Mouse (Mus musculus) embryo, embryonic 10 days (tissue): ENCODE results near the gene Gm45140.

ENCODE experiments used
- DNase-seq: peaks from one replicate; pipeline ENCODE4 v3.0.0-alpha.2; 2015; ENCODE audit warnings: low spot score

Gm45140 gene

GRCm38 (mm10) chr6:87835695-87836094 is at the start of gene Gm45140:
Gm45140 (minus strand) TSS chr6:87835795.
- no peak for DNase-seq

- no peak for DNase-seq
Observed at GRCm38 (mm10) chr6:87882816-87883215, 47.2 kb upstream of the Gm45140 start.

GRCm38 (mm10) chr6:87882221-87882620 is 46.6 kb upstream of the Gm45140 start:
- DNase-seq = no peak

- no peak for DNase-seq
Observed at GRCm38 (mm10) chr6:87879628-87880027, 44.0 kb upstream of the Gm45140 start.

DNA sequence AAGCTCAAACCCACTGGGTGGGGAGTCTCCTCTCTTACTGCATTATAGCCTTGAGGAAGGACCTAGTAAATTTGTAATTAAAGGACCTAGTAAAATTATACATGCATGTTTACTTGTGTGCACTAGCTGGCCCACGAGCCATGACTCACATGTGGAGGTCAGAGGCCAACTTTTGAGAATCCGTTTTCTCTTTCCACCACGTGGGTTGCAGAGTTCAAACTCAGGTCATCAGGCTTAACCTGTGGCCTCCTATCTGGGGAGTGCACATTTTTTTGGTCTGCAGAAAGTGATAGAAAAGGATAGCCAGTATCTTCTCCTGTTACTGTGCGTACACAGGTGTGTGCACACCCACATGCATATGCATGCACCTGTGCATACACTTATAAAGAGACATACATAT is 43.4 kb upstream of the Gm45140 start:
- DNase-seq = peak; percentile 26

- DNase-seq = peak; percentile 25
Observed at GRCm38 (mm10) chr6:87876068-87876643, 40.6 kb upstream of the Gm45140 start.

GRCm38 (mm10) chr6:87875562-87875961 is 40.0 kb upstream of the Gm45140 start:
- no peak for DNase-seq

DNA sequence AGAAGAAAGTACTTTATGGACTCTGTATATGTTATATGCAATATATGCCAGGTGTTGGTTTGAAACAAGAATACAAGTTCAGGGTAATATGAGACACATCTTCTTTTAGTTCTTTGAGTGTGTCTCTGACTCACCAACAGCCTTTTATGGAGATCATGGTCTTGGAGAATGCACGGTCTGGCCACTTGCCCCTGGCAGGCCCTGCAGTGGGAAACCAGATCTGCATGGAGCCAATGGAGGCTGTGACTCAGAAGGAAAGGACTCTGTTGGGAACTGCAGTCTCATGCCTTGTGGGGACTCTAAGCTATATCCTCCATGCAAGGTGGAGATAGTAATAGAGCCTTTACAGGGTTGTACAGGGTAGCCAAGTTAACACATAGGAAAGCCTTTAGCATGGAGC is 39.5 kb upstream of the Gm45140 start:
- no peak for DNase-seq

DNA sequence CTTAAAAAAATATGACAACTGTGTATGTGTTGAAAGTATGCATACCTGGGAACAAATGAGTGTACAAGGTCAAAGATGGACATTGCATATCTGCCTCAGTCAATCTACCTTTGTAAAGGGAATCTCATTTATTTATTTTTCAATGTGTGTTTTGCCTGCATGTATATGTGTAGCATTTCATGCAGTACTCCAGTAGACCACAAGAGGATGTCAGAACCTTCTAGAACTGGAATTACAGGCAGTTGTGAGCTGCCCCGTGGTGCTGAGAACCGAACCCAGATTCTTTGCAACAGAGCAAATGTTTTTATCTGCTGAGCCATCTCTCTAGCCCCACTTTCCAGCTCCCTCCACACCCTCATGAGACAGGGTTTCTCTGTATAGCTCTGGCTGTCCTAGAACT is 38.4 kb upstream of the Gm45140 start:
- no peak for DNase-seq

DNA sequence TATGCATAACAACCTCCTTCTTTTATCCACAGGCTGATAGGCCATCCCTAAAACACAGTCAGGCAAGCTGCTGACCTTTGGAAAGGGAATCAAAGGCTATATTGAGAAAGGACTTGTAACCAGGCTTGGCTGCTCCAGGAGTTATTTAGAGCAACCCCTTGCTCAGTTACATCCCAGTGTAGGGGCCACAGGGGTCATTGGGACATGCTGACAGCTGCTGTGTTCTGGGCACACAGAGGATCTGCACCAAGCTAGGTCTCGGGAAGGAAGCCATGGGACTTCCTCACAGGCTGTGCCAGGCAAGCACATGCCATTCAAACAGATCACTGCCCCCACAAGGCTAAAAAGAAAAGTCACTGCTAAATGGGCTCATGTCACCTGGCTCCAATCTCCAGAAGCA is 37.5 kb upstream of the Gm45140 start:
- no peak for DNase-seq

DNA sequence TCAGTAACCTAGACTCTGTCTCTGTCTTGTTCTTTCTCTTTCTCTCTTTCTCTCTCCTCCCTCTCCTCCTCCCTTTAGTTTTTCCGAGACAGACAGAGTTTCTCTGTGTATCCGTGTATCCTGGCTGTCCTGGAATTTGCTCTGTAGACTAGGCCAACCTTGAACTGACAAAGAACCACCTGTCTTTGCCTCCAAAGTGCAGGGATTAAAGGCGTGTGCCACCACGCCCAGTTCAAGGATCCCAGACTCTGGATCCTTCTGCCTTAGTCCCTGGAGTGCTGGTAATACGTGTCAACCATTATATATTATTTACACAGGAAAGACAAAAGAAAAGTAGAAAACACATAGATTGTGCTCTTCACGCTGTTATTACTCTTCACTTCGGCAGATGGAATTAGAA is 35.6 kb upstream of the Gm45140 start:
- no peak for DNase-seq

- no peak for DNase-seq
Observed at GRCm38 (mm10) chr6:87870440-87870839, 34.8 kb upstream of the Gm45140 start.

DNA sequence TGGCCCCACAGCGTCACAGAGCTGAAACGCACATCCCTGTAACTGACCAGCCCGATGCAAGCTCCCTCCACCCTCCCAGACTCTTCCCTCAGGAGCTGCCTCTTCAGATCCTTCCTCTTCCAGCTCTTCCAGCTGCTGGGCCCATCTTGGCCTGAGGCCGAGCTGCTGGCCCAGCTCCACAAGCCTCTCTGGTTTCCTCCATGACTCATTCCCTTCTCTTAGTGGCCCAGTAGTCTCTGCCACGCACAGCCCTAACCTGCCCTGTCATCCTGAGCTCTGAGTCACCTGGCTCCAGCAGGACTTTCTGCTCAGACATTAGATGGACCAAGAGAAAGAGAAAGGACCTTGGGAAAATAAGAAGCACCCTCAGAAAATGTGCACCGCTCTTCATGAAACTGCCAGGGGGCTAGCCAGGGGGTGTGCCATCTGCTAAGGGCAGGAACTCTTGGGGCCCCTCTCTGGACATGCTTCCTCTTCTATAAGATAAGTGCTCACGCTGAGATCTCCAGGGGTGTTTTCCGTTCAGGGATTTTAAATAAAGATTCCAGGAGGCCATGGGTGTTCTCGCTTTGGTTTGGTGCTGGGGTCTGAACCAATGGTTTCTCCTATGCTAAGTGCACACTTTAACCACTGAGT is 33.4 kb upstream of the Gm45140 start:
- DNase-seq = no peak

GRCm38 (mm10) chr6:87867256-87867655 is 31.7 kb upstream of the Gm45140 start:
- no peak for DNase-seq

- no peak for DNase-seq
Observed at GRCm38 (mm10) chr6:87866211-87866610, 30.6 kb upstream of the Gm45140 start.

DNA sequence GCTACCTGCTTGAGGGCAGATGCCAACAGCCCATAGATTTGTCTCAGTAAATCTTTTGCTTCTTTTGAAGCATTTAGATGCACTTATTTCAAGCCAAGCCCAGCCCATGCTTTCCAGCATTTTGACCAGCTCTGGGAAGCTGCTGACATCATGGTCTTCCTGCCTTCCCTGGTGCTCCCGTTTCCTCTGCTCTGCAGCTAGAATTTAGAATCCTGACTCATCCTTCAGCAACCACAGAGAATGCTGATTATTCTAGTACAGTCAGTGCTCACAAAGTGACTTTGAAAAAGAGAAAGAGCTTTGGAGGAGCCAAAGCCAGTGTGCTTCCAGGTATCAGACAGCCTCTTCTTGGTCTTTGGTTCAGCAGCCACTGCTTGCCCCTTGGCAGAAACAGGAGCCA is 21.5 kb upstream of the Gm45140 start:
- DNase-seq = no peak

GRCm38 (mm10) chr6:87853446-87853845 is 17.9 kb upstream of the Gm45140 start:
- DNase-seq = no peak

DNA sequence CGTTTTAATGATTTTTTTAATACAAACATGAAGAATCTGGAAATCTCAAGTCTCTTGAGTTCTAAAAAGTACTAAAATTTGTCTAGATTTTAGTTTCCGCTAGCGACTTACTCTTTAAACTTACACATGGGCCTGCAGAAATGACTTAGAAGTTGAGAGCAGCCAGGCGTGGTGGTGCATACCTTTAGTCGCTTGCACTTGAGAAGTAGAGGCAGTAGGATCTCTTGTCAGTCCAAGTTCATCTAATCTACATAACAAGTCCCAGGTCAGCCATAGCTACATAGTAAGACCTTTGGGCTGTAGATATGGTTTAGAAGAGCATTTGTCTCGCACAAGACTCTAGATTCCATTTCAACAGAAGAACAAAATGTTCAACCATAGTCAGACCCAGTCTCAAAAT is 16.3 kb upstream of the Gm45140 start:
- DNase-seq = no peak

DNA sequence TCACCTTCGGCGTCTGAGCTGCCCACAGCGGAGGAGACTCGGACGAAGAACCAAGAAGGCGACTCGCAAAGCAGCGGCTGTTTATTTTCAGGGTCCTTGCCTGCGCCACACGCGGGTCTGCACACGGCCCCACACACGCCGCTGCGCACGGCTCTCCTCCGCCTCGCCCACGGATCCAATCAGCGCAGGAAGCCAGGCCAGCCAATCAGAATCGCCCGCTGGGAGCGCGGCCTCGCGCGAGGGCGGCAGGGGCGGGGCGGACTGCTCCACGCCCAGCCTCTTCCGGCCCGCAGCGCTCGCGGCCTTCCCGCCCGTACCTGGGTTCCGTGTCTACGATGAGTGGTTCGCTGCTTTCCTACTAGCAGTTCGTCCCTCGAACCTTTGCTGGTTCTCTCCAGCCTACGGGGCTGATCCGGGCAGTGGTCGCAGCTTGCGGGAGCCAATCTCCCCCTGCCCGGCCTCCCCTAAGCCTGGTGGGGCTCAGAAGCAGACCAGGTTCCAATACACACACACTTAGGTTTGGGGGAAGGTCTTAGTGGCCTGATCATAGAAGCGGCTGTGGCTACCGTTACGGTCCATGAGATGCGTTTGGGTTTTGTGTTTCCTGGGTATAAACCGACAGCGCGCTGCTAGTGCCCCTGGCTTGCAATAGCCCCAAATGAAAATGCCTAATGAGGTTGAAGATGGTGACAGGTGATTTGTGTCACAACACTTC is 15.5 kb upstream of the Gm45140 start, which contains the start of gene Cnbp:
TSS of gene Cnbp (minus strand) at position 207 of the 715 bp plus-strand sequence.
- DNase-seq = peak; percentile 98

DNA sequence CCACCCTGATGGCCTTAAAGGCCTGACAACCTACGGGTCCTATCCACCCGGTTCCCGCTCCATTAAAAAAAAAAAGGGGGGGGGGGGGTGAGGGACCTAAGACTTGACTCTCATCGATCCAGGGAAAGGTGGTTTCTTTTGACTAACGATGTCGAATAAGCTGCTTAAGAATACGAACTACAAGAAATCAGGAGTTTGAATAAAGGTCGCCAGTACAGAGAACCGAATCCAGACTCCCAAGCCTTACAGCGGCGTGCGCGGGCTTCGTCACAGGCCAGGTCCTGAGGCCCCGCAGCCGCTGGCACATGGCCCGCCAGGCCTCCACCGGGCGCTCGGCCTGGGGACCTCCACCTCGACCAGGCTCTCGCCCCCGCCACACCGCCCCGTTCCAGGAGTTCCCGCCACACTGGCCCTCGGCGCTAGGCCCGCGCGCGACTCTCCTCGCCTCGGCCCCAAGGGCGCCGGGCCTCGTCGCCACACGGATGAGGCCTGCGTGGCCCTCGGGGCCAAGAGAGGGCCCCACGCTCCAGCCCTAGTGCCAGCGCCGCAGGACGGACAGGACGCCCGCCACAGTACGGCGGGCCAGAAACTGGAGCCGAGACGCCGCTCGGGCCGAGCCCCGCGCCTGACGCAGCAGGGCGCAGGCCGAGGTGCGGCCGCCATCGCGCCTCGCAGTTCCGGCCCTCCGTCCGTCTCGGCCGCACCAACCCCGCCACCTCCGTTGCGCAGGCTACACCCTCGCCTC is 14.7 kb upstream of the Gm45140 start:
- DNase-seq = peak; percentile 53

GRCm38 (mm10) chr6:87849780-87850154 is 14.2 kb upstream of the Gm45140 start:
- peak; percentile 63 for DNase-seq

DNA sequence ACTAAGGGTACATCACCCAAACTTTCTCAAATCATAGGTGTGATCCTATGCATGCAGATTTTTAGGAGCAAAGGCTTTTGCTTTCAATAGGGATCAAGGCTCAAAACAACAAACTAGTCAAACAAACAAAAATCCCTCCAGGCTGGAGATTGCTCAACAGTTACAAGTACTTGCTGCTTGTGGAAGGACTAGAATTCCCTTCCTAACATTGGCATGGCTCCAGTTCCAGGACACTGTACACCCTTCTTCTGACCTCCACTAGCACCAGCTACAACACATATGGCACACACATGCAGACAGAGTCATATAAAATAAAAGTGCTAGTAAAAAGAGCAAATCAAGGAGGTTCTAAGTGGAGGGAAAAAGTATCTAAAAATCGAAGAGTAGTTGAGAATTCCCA is 11.2 kb upstream of the Gm45140 start:
- DNase-seq = no peak
